Mouse (Mus musculus): ENCODE data around the gene Hip1r. TPM values are rescaled to one million over a fixed set of nuclear protein-coding genes. Genes with fewer than 3 reads are reported as not detected.

Hip1r gene
- total and polyA plus RNA-seq, 2 experiments from 2014 or later: 32.6 to 46.9 TPM

GRCm38 (mm10) chr5:123978131-123978530, 4.7 kb downstream of the Hip1r start:
- Histone ChIP-seq H3K9me3 (ENCODE audit: low read length) (no peaks in the 10 kb centered on the region), H3K4me3 (ENCODE audit: low read length) (no peak overlapping the region), H3K27ac (no peak overlapping the region), H3K9ac (replicated peaks; ENCODE audit: low read length) (no peak overlapping the region), H3K4me2 (ENCODE audit: low read depth, low read length) (no peak overlapping the region), H3K36me3 (ENCODE audit: insufficient read depth, low read length) (no peaks in the 10 kb centered on the region), H3K27me3 (ENCODE audit: insufficient read depth, low read length) (no peaks in the 10 kb centered on the region), H3K4me1 (ENCODE audit: insufficient read depth, low read length) (peaks cover 18% of the 10 kb centered on the region; the same call in 1 of the 2 replicates)
- no peak for ATAC-seq
- DNase-seq (ENCODE audit: low spot score): no peak
- no peak for TF ChIP-seq CTCF (IDR thresholded peaks at IDR 0.05; ENCODE audit: low read depth)
- WGBS: 71% methylated on average over 5 of the region's 5 CpGs

- 0 out of 2 replicates have a peak overlapping the region, but pooled peaks have one; percentile 9 for H3K9ac ChIP-seq (replicated peaks; ENCODE audit: low read length)
- peak; percentile 31 for DNase-seq (ENCODE audit: low spot score)
- ATAC-seq: peak; percentile 38; the same call in 1 of the 2 replicates
- no peaks in the 10 kb centered on the region for H3K27me3 ChIP-seq (ENCODE audit: insufficient read depth, low read length)
- TF ChIP-seq CTCF (IDR thresholded peaks at IDR 0.05; ENCODE audit: low read depth): no peak
- no peak overlapping the region for H3K4me3 ChIP-seq (ENCODE audit: low read length)
- no peak overlapping the region for H3K27ac ChIP-seq
- no peak overlapping the region for H3K4me2 ChIP-seq (ENCODE audit: low read depth, low read length)
- no peaks in the 10 kb centered on the region for H3K36me3 ChIP-seq (ENCODE audit: insufficient read depth, low read length)
- 59% methylated on average over 18 of the region's 18 CpGs for WGBS
- H3K4me1 ChIP-seq (ENCODE audit: insufficient read depth, low read length): peaks cover 17% of the 10 kb centered on the region; the same call in 1 of the 2 replicates
- H3K9me3 ChIP-seq (ENCODE audit: low read length): no peaks in the 10 kb centered on the region
Observed at GRCm38 (mm10) chr5:123979221-123979979, 6.0 kb downstream of the Hip1r start.

GRCm38 (mm10) chr5:123979980-123980369, 6.5 kb downstream of the Hip1r start:
- no peak for TF ChIP-seq CTCF (IDR thresholded peaks at IDR 0.05; ENCODE audit: low read depth)
- no peak overlapping the region for H3K4me2 ChIP-seq (ENCODE audit: low read depth, low read length)

GRCm38 (mm10) chr5:123980521-123981249, 7.3 kb downstream of the Hip1r start:
- Histone ChIP-seq H3K4me2 (ENCODE audit: low read depth, low read length) (no peak overlapping the region), H3K27ac (peak overlapping the region; percentile 37; the same call in 1 of the 2 replicates), H3K4me1 (ENCODE audit: insufficient read depth, low read length) (peaks cover 11% of the 10 kb centered on the region; the same call in 1 of the 2 replicates), H3K9me3 (ENCODE audit: low read length) (no peaks in the 10 kb centered on the region), H3K9ac (replicated peaks; ENCODE audit: low read length) (no peak overlapping the region), H3K4me3 (ENCODE audit: low read length) (no peak overlapping the region), H3K36me3 (ENCODE audit: insufficient read depth, low read length) (no peaks in the 10 kb centered on the region), H3K27me3 (ENCODE audit: insufficient read depth, low read length) (no peaks in the 10 kb centered on the region)
- no peak; the same call in 1 of the 2 replicates for ATAC-seq
- no peak for DNase-seq (ENCODE audit: low spot score)
- no peak for TF ChIP-seq CTCF (IDR thresholded peaks at IDR 0.05; ENCODE audit: low read depth)
- WGBS: 73% methylated on average over 9 of the region's 9 CpGs

More at GRCm38 (mm10) chr5:123979980-123980369, 6.5 kb downstream of the Hip1r start:
- Histone ChIP-seq H3K9me3 (ENCODE audit: low read length) (no peaks in the 10 kb centered on the region), H3K27me3 (ENCODE audit: insufficient read depth, low read length) (no peaks in the 10 kb centered on the region), H3K27ac (no peak overlapping the region; the same call in 1 of the 2 replicates), H3K4me1 (ENCODE audit: insufficient read depth, low read length) (peaks cover 11% of the 10 kb centered on the region; the same call in 1 of the 2 replicates), H3K9ac (replicated peaks; ENCODE audit: low read length) (no peak overlapping the region), H3K4me3 (ENCODE audit: low read length) (no peak overlapping the region), H3K36me3 (ENCODE audit: insufficient read depth, low read length) (no peaks in the 10 kb centered on the region)
- no peak for DNase-seq (ENCODE audit: low spot score)
- WGBS: 72% methylated on average over 4 of the region's 4 CpGs
- ATAC-seq: no peak

- no peaks in the 10 kb centered on the region for H3K27me3 ChIP-seq (ENCODE audit: insufficient read depth, low read length)
- peaks cover 10% of the 10 kb centered on the region; the same call in 1 of the 2 replicates for H3K4me1 ChIP-seq (ENCODE audit: insufficient read depth, low read length)
- DNase-seq (ENCODE audit: low spot score) (peak; percentile 19), ATAC-seq (no peak; the same call in 1 of the 2 replicates)
- H3K9me3 ChIP-seq (ENCODE audit: low read length): no peaks in the 10 kb centered on the region
- peak overlapping the region; percentile 37; the same call in 1 of the 2 replicates for H3K27ac ChIP-seq
- 63% methylated on average over 6 of the region's 6 CpGs for WGBS
- H3K9ac ChIP-seq (replicated peaks; ENCODE audit: low read length): no peak overlapping the region
- no peaks in the 10 kb centered on the region for H3K36me3 ChIP-seq (ENCODE audit: insufficient read depth, low read length)
- no peak for TF ChIP-seq CTCF (IDR thresholded peaks at IDR 0.05; ENCODE audit: low read depth)
- no peak overlapping the region for H3K4me3 ChIP-seq (ENCODE audit: low read length)
- H3K4me2 ChIP-seq (ENCODE audit: low read depth, low read length): no peak overlapping the region
Observed at GRCm38 (mm10) chr5:123981250-123981554, 7.8 kb downstream of the Hip1r start.

- Histone ChIP-seq H3K27me3 (ENCODE audit: insufficient read depth, low read length) (no peaks in the 10 kb centered on the region), H3K36me3 (ENCODE audit: insufficient read depth, low read length) (no peaks in the 10 kb centered on the region), H3K9ac (replicated peaks; ENCODE audit: low read length) (no peak overlapping the region), H3K4me3 (ENCODE audit: low read length) (no peak overlapping the region), H3K9me3 (ENCODE audit: low read length) (no peaks in the 10 kb centered on the region), H3K27ac (no peak overlapping the region), H3K4me1 (ENCODE audit: insufficient read depth, low read length) (0 out of 2 replicates have a peak, but pooled peaks cover 3% of the 10 kb centered on the region), H3K4me2 (ENCODE audit: low read depth, low read length) (no peak overlapping the region)
- 75% methylated on average over 11 of the region's 11 CpGs for WGBS
- TF ChIP-seq CTCF (IDR thresholded peaks at IDR 0.05; ENCODE audit: low read depth): no peak
- no peak for ATAC-seq
- DNase-seq (ENCODE audit: low spot score): no peak
Observed at GRCm38 (mm10) chr5:123982838-123983237, 9.4 kb downstream of the Hip1r start.

Measured in hindbrain, postnatal 0 days (tissue).